Mouse (Mus musculus): ENCODE data around the gene Gcsh. TPM values are rescaled to one million over a fixed set of nuclear protein-coding genes. Genes with fewer than 3 reads are reported as not detected.

The Gcsh gene
- polyA plus RNA-seq, 1 experiment from 2014 or later, result 173 TPM

DNA sequence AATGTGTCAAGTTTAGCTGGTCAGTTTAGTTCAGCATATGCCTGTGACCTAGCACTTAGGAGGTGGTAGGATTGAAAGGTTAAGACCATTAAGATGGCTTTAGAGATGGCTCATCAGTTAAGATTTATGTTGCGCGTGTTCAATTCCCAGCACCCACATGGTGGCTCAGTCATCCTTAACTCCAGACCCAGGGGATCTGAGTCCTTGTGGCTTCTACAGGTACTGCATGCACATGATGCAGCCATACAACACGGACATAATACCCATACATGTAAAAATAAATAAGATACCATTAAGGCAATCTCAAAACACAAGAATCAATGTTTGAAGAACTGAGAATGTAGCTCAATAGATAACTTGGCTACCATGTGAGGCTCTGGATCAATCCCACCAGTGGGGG, 3.5 kb downstream of the Gcsh start:
- no peak overlapping the region for H3K9ac ChIP-seq (ENCODE audit: low read depth, low read length)
- 95% methylated on average over 3 of the region's 3 CpGs for WGBS

DNA sequence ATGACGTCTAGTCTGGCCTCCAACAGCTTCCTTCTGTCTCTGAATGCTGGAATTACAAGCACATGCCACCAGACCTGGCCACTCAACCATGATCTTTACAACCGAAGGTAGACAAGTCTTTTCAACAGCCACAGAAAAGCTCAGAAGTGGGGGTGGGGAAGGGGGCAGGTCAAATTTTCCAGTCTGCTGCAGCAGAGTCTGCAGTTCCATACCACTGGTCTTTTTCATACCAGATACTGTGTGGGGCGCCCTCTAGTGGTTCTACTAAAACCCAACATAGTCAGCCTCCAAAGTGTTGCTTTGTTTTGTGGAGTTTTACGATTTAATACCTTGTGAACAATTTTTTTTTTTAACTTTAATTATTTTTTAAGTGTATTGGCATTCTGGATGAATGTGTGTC, 13.2 kb downstream of the Gcsh start:
- Histone ChIP-seq H3K4me3 (ENCODE audit: low read length) (no peak overlapping the region), H3K36me3 (ENCODE audit: control insufficient read depth, insufficient read depth, low read length) (0 out of 2 replicates have a peak, but pooled peaks cover 2% of the 10 kb centered on the region), H3K9ac (ENCODE audit: low read depth, low read length) (no peak overlapping the region), H3K4me1 (ENCODE audit: control insufficient read depth, insufficient read depth, low read length) (peaks cover 15% of the 10 kb centered on the region), H3K9me3 (ENCODE audit: control insufficient read depth, low read length) (no peaks in the 10 kb centered on the region), H3K4me2 (ENCODE audit: low read depth, low read length) (no peak overlapping the region), H3K27ac (ENCODE audit: low read length) (no peak overlapping the region), H3K27me3 (replicated peaks; ENCODE audit: control insufficient read depth, insufficient read depth, low read length) (no peaks in the 10 kb centered on the region)
- no peak for ATAC-seq
- WGBS, result 19% methylated on average over 4 of the region's 4 CpGs

More for the DNA sequence above, 3.5 kb downstream of the Gcsh start:
- Histone ChIP-seq H3K27ac (ENCODE audit: low read length) (no peak overlapping the region), H3K27me3 (replicated peaks; ENCODE audit: control insufficient read depth, insufficient read depth, low read length) (no peaks in the 10 kb centered on the region), H3K36me3 (ENCODE audit: control insufficient read depth, insufficient read depth, low read length) (0 out of 2 replicates have a peak, but pooled peaks cover under 1% of the 10 kb centered on the region), H3K4me3 (ENCODE audit: low read length) (no peak overlapping the region), H3K4me2 (ENCODE audit: low read depth, low read length) (no peak overlapping the region), H3K9me3 (ENCODE audit: control insufficient read depth, low read length) (no peaks in the 10 kb centered on the region), H3K4me1 (ENCODE audit: control insufficient read depth, insufficient read depth, low read length) (peaks cover 9% of the 10 kb centered on the region; the same call in 1 of the 2 replicates)
- ATAC-seq, result no peak

DNA sequence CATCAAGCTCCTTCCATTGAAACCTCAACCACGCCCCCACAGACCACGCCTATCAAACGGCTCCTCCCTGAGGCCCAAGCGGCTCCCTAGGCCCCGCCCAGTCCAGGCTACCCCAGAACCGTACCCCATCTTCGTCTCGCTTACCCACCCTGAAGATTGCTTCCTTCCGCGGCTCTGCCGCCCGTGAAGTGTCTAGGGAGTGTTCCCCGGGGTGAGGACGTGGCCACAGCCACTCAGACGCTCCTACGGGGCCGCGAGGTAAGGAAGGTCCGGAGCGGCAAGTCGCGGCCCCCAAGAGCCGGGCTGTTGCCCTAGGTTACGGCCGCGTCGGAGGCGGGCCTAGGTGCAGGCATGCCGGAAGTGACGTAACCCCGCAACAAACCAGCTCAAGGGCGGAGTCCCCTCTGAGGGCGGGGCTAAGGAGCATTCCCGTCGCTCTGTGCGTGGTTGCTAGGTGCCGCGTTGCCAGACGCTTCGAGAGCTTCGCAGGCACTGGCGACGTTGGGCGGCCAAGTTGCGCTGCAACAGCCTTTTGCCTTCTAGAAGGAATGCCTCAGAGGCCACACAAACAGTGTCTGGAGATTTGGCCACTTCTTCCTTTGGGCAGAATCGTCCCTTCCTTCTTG, 14.6 kb downstream of the Gcsh start, which contains the start of gene 1700030J22Rik:
TSS of gene 1700030J22Rik (minus strand) at position 329 of the 626 bp plus-strand sequence.
- Histone ChIP-seq H3K4me2 (ENCODE audit: low read depth, low read length) (peak within 1 kb of the TSS; percentile 88), H3K36me3 (ENCODE audit: control insufficient read depth, insufficient read depth, low read length) (no peaks in the 10 kb centered on the region), H3K4me1 (ENCODE audit: control insufficient read depth, insufficient read depth, low read length) (peaks cover 15% of the 10 kb centered on the region), H3K4me3 (ENCODE audit: low read length) (peak within 1 kb of the TSS; percentile 95), H3K27me3 (replicated peaks; ENCODE audit: control insufficient read depth, insufficient read depth, low read length) (no peaks in the 10 kb centered on the region), H3K9ac (ENCODE audit: low read depth, low read length) (peak within 1 kb of the TSS; percentile 64), H3K27ac (ENCODE audit: low read length) (no peak within 1 kb of the TSS), H3K9me3 (ENCODE audit: control insufficient read depth, low read length) (no peaks in the 10 kb centered on the region)
- under 1% methylated on average over 46 of the region's 46 CpGs for WGBS
- ATAC-seq, result peak; percentile 99

DNA sequence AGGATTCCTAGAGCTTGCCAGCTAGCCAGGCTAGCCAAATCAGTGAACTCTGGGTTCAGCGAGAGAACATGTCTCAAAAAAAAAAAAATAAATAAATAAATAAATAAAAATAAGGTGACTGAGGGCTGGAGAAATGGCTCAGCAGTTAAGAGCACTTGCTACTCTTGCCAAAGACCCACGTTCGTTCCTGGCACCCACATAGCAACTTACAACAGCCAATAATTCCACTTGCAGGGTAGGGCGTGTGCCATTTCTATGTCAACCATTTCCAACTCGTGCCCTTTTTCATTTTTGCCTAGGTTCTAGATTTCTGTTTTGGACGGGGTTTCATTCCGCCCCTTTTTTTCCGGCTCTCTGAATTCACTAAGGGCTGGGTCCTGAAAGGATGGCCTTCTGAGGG, 15.3 kb downstream of the Gcsh start:
- H3K27ac ChIP-seq (ENCODE audit: low read length), result no peak overlapping the region
- no peaks in the 10 kb centered on the region for H3K36me3 ChIP-seq (ENCODE audit: control insufficient read depth, insufficient read depth, low read length)
- peaks cover 15% of the 10 kb centered on the region for H3K4me1 ChIP-seq (ENCODE audit: control insufficient read depth, insufficient read depth, low read length)
- H3K4me3 ChIP-seq (ENCODE audit: low read length), result peak overlapping the region; percentile 95
- H3K9me3 ChIP-seq (ENCODE audit: control insufficient read depth, low read length), result no peaks in the 10 kb centered on the region
- peak overlapping the region; percentile 88 for H3K4me2 ChIP-seq (ENCODE audit: low read depth, low read length)
- no peaks in the 10 kb centered on the region for H3K27me3 ChIP-seq (replicated peaks; ENCODE audit: control insufficient read depth, insufficient read depth, low read length)
- ATAC-seq, result no peak
- H3K9ac ChIP-seq (ENCODE audit: low read depth, low read length), result peak overlapping the region; percentile 64
- WGBS, result 28% methylated on average over 8 of the region's 8 CpGs

DNA sequence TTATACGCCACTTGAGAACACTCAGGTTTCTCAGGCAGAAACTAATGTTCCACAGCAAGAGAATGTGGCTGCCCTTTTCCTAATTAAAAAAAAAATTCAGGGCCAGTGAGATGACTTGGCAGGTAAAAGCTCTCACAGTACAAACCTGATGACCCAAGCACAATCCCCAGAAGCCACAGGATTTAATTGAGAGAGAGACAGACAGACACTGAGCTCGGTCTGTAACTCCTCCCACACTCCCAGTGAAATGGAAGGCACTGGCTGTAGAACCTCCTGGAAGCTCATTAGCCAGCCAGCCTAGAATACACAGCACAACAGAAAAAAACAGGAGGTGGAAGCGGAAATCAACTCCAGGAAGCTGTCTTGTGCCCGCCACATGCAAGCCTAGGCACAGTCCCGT, 17.7 kb downstream of the Gcsh start:
- Histone ChIP-seq H3K27ac (ENCODE audit: low read length) (peak overlapping the region; percentile 27; the same call in 1 of the 2 replicates), H3K4me1 (ENCODE audit: control insufficient read depth, insufficient read depth, low read length) (peaks cover 15% of the 10 kb centered on the region), H3K4me2 (ENCODE audit: low read depth, low read length) (peak overlapping the region; percentile 0; the same call in 1 of the 2 replicates), H3K4me3 (ENCODE audit: low read length) (no peak overlapping the region), H3K9ac (ENCODE audit: low read depth, low read length) (no peak overlapping the region), H3K9me3 (ENCODE audit: control insufficient read depth, low read length) (no peaks in the 10 kb centered on the region), H3K27me3 (replicated peaks; ENCODE audit: control insufficient read depth, insufficient read depth, low read length) (no peaks in the 10 kb centered on the region), H3K36me3 (ENCODE audit: control insufficient read depth, insufficient read depth, low read length) (no peaks in the 10 kb centered on the region)
- 50% methylated on average over 5 of the region's 5 CpGs for WGBS
- no peak for ATAC-seq

GRCm38 (mm10) chr8:116975066-116975465, 18.3 kb downstream of the Gcsh start:
- no peak for ATAC-seq
- H3K4me2 ChIP-seq (ENCODE audit: low read depth, low read length), result 0 out of 2 replicates have a peak overlapping the region, but pooled peaks have one; percentile 0
- H3K4me3 ChIP-seq (ENCODE audit: low read length), result no peak overlapping the region
- H3K27me3 ChIP-seq (replicated peaks; ENCODE audit: control insufficient read depth, insufficient read depth, low read length), result no peaks in the 10 kb centered on the region
- no peaks in the 10 kb centered on the region for H3K36me3 ChIP-seq (ENCODE audit: control insufficient read depth, insufficient read depth, low read length)
- peaks cover 14% of the 10 kb centered on the region for H3K4me1 ChIP-seq (ENCODE audit: control insufficient read depth, insufficient read depth, low read length)
- 42% methylated on average over 5 of the region's 5 CpGs for WGBS
- H3K9ac ChIP-seq (ENCODE audit: low read depth, low read length), result 0 out of 2 replicates have a peak overlapping the region, but pooled peaks have one; percentile 27
- no peaks in the 10 kb centered on the region for H3K9me3 ChIP-seq (ENCODE audit: control insufficient read depth, low read length)
- H3K27ac ChIP-seq (ENCODE audit: low read length), result no peak overlapping the region

GRCm38 (mm10) chr8:116969531-116969930, 23.8 kb downstream of the Gcsh start:
- Histone ChIP-seq H3K36me3 (ENCODE audit: control insufficient read depth, insufficient read depth, low read length) (no peaks in the 10 kb centered on the region), H3K4me2 (ENCODE audit: low read depth, low read length) (no peak overlapping the region), H3K4me3 (ENCODE audit: low read length) (no peak overlapping the region), H3K9me3 (ENCODE audit: control insufficient read depth, low read length) (no peaks in the 10 kb centered on the region), H3K4me1 (ENCODE audit: control insufficient read depth, insufficient read depth, low read length) (no peaks in the 10 kb centered on the region), H3K9ac (ENCODE audit: low read depth, low read length) (no peak overlapping the region), H3K27me3 (replicated peaks; ENCODE audit: control insufficient read depth, insufficient read depth, low read length) (no peaks in the 10 kb centered on the region), H3K27ac (ENCODE audit: low read length) (no peak overlapping the region)
- no peak for ATAC-seq
- 85% methylated on average over 6 of the region's 6 CpGs for WGBS

GRCm38 (mm10) chr8:116954415-116954814, 38.9 kb downstream of the Gcsh start:
- no peak overlapping the region for H3K4me3 ChIP-seq (ENCODE audit: low read length)
- H3K9me3 ChIP-seq (ENCODE audit: control insufficient read depth, low read length), result no peaks in the 10 kb centered on the region
- no peak overlapping the region for H3K4me2 ChIP-seq (ENCODE audit: low read depth, low read length)
- H3K27me3 ChIP-seq (replicated peaks; ENCODE audit: control insufficient read depth, insufficient read depth, low read length), result no peaks in the 10 kb centered on the region
- ATAC-seq, result no peak
- 93% methylated on average over 9 of the region's 9 CpGs for WGBS
- H3K36me3 ChIP-seq (ENCODE audit: control insufficient read depth, insufficient read depth, low read length), result peaks cover 22% of the 10 kb centered on the region
- peaks cover 6% of the 10 kb centered on the region; the same call in 1 of the 2 replicates for H3K4me1 ChIP-seq (ENCODE audit: control insufficient read depth, insufficient read depth, low read length)
- no peak overlapping the region for H3K9ac ChIP-seq (ENCODE audit: low read depth, low read length)
- no peak overlapping the region for H3K27ac ChIP-seq (ENCODE audit: low read length)

GRCm38 (mm10) chr8:116952428-116952827, 40.9 kb downstream of the Gcsh start:
- no peak for ATAC-seq
- Histone ChIP-seq H3K27ac (ENCODE audit: low read length) (no peak overlapping the region), H3K4me3 (ENCODE audit: low read length) (no peak overlapping the region), H3K4me2 (ENCODE audit: low read depth, low read length) (no peak overlapping the region), H3K36me3 (ENCODE audit: control insufficient read depth, insufficient read depth, low read length) (peaks cover 17% of the 10 kb centered on the region), H3K4me1 (ENCODE audit: control insufficient read depth, insufficient read depth, low read length) (peaks cover 10% of the 10 kb centered on the region), H3K9me3 (ENCODE audit: control insufficient read depth, low read length) (no peaks in the 10 kb centered on the region), H3K27me3 (replicated peaks; ENCODE audit: control insufficient read depth, insufficient read depth, low read length) (no peaks in the 10 kb centered on the region), H3K9ac (ENCODE audit: low read depth, low read length) (no peak overlapping the region)
- WGBS, result 86% methylated on average over 8 of the region's 8 CpGs

Data from intestine, embryonic 16.5 days (tissue).